13 mouse cellular contexts compared by ENCODE assay signal in genomic region chr10:118803922-118804557, GRCm38 (mm10).
DNase-seq lines count a peak whose midpoint lies in the region; ATAC-seq and TF ChIP-seq lines count a peak whose summit lies in the region.
"Had no signal": no experiment of that assay in that cellular context is flagged by ENCODE, and none has a peak within 500 bp of the region (broad histone marks: within the 10 kb centered on the region; RNA-seq: fewer than 3 reads in every experiment).

No protein-coding gene starts in this region.

- peak overlapping the region; percentile 47 for H3K9ac ChIP-seq in heart, embryonic 16.5 days (ENCODE audit: low read length)
- H3K9ac ChIP-seq in intestine, postnatal 0 days (ENCODE audit: low read depth, low read length) = peak overlapping the region; percentile 45
- H3K9ac ChIP-seq in stomach, embryonic 15.5 days = no peak overlapping the region
- H3K9ac ChIP-seq: forebrain, embryonic 15.5 days; limb, embryonic 12.5 days; neural tube, embryonic 13.5 days had no signal

- peak overlapping the region; percentile 4; the same call in 1 of the 2 replicates for H3K4me3 ChIP-seq in heart, embryonic 16.5 days (ENCODE audit: low read length)
- peak overlapping the region; percentile 15 for H3K4me3 ChIP-seq in intestine, postnatal 0 days (ENCODE audit: low read depth, low read length)
- H3K4me3 ChIP-seq in stomach, embryonic 15.5 days (replicated peaks) = peak overlapping the region; percentile 5; the same call in 1 of the 2 replicates
- H3K4me3 ChIP-seq in left cerebral cortex, adult 2 months = no peak overlapping the region
- H3K4me3 ChIP-seq: forebrain, embryonic 15.5 days; limb, embryonic 12.5 days; neural tube, embryonic 13.5 days had no signal

- no peaks in the 10 kb centered on the region for H3K27me3 ChIP-seq in heart, embryonic 16.5 days (ENCODE audit: control insufficient read depth, insufficient read depth, low read length)
- H3K27me3 ChIP-seq in intestine, postnatal 0 days (replicated peaks; ENCODE audit: control insufficient read depth, insufficient read depth, low read length) = no peaks in the 10 kb centered on the region
- H3K27me3 ChIP-seq in stomach, embryonic 15.5 days (replicated peaks) = no peaks in the 10 kb centered on the region
- H3K27me3 ChIP-seq: forebrain, embryonic 15.5 days; limb, embryonic 12.5 days; neural tube, embryonic 13.5 days had no signal

- 0 out of 2 replicates have a peak overlapping the region, but pooled peaks have one; percentile 15 for H3K27ac ChIP-seq in heart, embryonic 16.5 days (ENCODE audit: low read length)
- peak overlapping the region; percentile 90 for H3K27ac ChIP-seq in intestine, postnatal 0 days (ENCODE audit: low read depth, low read length)
- H3K27ac ChIP-seq in stomach, embryonic 15.5 days = peak overlapping the region; percentile 77
- no peak overlapping the region for H3K27ac ChIP-seq in left cerebral cortex, adult 2 months
- H3K27ac ChIP-seq: forebrain, embryonic 15.5 days; limb, embryonic 12.5 days; neural tube, embryonic 13.5 days had no signal

- no peaks in the 10 kb centered on the region for H3K36me3 ChIP-seq in heart, embryonic 16.5 days (ENCODE audit: control insufficient read depth, insufficient read depth)
- no peaks in the 10 kb centered on the region for H3K36me3 ChIP-seq in intestine, postnatal 0 days (ENCODE audit: control insufficient read depth, insufficient read depth)
- no peaks in the 10 kb centered on the region for H3K36me3 ChIP-seq in stomach, embryonic 15.5 days
- H3K36me3 ChIP-seq: forebrain, embryonic 15.5 days; limb, embryonic 12.5 days; neural tube, embryonic 13.5 days had no signal

- intact Hi-C loops in left cerebral cortex, postnatal 10 days (cut with DNase I) = no loop called here
- intact Hi-C loops in left cerebral cortex, adult 2 months (cut with DNase I) = no loop called here

- DNase-seq in heart, adult 9 months (ENCODE audit: low spot score in 2 of 2) = no peak
- DNase-seq in R1 (ENCODE audit: low read depth, low spot score) = peak; percentile 18
- no peak for DNase-seq in left cerebral cortex, postnatal 10 days (ENCODE audit: extremely low spot score in 1 of 2, low spot score in 2 of 2)
- no peak for DNase-seq in left cerebral cortex, adult 2 months (ENCODE audit: extremely low spot score in 1 of 2, low spot score in 2 of 2)
- DNase-seq: cerebellum, adult 9-11 months; layer of hippocampus, postnatal 36 days; retina, postnatal 1 day had no signal

- peak overlapping the region; percentile 30; the same call in 1 of the 2 replicates for H3K4me2 ChIP-seq in heart, embryonic 16.5 days (ENCODE audit: low read depth, low read length)
- H3K4me2 ChIP-seq in intestine, postnatal 0 days (replicated peaks; ENCODE audit: low read depth) = peak overlapping the region; percentile 59
- H3K4me2 ChIP-seq in stomach, embryonic 15.5 days = peak overlapping the region; percentile 44
- H3K4me2 ChIP-seq: forebrain, embryonic 15.5 days; limb, embryonic 12.5 days; neural tube, embryonic 13.5 days had no signal

- no peaks in the 10 kb centered on the region for H3K9me3 ChIP-seq in heart, embryonic 16.5 days (replicated peaks; ENCODE audit: control insufficient read depth, low read length)
- no peaks in the 10 kb centered on the region for H3K9me3 ChIP-seq in intestine, postnatal 0 days (ENCODE audit: control insufficient read depth)
- no peaks in the 10 kb centered on the region for H3K9me3 ChIP-seq in stomach, embryonic 15.5 days
- H3K9me3 ChIP-seq: forebrain, embryonic 15.5 days; limb, embryonic 12.5 days; neural tube, embryonic 13.5 days had no signal

- ATAC-seq in heart, embryonic 16.5 days (replicated peaks; ENCODE audit: extremely low read depth, insufficient read depth, low FRiP score) = no peak
- peak; percentile 74 for ATAC-seq in intestine, postnatal 0 days
- no peak for ATAC-seq in stomach, embryonic 15.5 days (ENCODE audit: insufficient read depth, low FRiP score, low read depth)
- ATAC-seq: forebrain, embryonic 15.5 days had no signal

- WGBS in heart, embryonic 16.5 days = 66% methylated on average over 20 of the region's 20 CpGs
- 30% methylated on average over 20 of the region's 20 CpGs for WGBS in intestine, postnatal 0 days
- WGBS in stomach, embryonic 15.5 days = 68% methylated on average over 20 of the region's 20 CpGs

- peaks cover 17% of the 10 kb centered on the region for H3K4me1 ChIP-seq in heart, embryonic 16.5 days (ENCODE audit: control insufficient read depth, insufficient read depth, low read length)
- peaks cover 9% of the 10 kb centered on the region; the same call in 1 of the 2 replicates for H3K4me1 ChIP-seq in intestine, postnatal 0 days (replicated peaks; ENCODE audit: control insufficient read depth, insufficient read depth, low read length)
- peaks cover 9% of the 10 kb centered on the region for H3K4me1 ChIP-seq in stomach, embryonic 15.5 days
- H3K4me1 ChIP-seq: forebrain, embryonic 15.5 days; neural tube, embryonic 13.5 days had no signal

- no peak for TF ChIP-seq CTCF in intestine, postnatal 0 days (IDR thresholded peaks at IDR 0.05; ENCODE audit: low read depth)
- no peak for TF ChIP-seq CTCF in left cerebral cortex, adult 2 months (IDR thresholded peaks at IDR 0.05)
